Mouse (Mus musculus) layer of hippocampus, adult 2 months (tissue): ENCODE results near the gene Col4a2. TPM values are rescaled to one million over a fixed set of nuclear protein-coding genes. Genes with fewer than 3 reads are reported as not detected.

Source experiments
- DNase-seq, 2 experiments: peaks; one replicate each; pipeline ENCODE4 v3.0.0; 2022; ENCODE audit warnings: low spot score in 2 of 2
- H3K27ac ChIP-seq: fragments of 200-600 bp; 2 replicates; pipeline ENCODE4 v1.8.1; 2022
- H3K4me3 ChIP-seq: fragments of 200-600 bp; 2 replicates; pipeline ENCODE4 v1.8.1; 2022; ENCODE audit warnings: mild to moderate bottlenecking
- CTCF ChIP-seq: fragments of 200-600 bp; conservative IDR thresholded peaks from 2 replicates; pipeline ENCODE4 v1.8.1; 2022; ENCODE audit warnings: antibody characterized with exemption, mild to moderate bottlenecking, moderate library complexity
- total RNA-seq, 2 experiments: library from RNA; stranded (reverse); gene quantifications; 2 replicates each; pipeline ENCODE4 v1.2.3; 2021

Gene Col4a2
- total RNA-seq, 2 experiments from 2014 or later = 53.7 to 55.4 TPM

- peak overlapping the region; percentile 18; the same call in 1 of the 2 replicates for H3K27ac ChIP-seq
- DNase-seq = no peak
- TF ChIP-seq CTCF = no peak
- no peak overlapping the region for H3K4me3 ChIP-seq
These were observed 63.3 kb downstream of the Col4a2 start for GRCm38 (mm10) chr8:11375749-11376438.

DNA sequence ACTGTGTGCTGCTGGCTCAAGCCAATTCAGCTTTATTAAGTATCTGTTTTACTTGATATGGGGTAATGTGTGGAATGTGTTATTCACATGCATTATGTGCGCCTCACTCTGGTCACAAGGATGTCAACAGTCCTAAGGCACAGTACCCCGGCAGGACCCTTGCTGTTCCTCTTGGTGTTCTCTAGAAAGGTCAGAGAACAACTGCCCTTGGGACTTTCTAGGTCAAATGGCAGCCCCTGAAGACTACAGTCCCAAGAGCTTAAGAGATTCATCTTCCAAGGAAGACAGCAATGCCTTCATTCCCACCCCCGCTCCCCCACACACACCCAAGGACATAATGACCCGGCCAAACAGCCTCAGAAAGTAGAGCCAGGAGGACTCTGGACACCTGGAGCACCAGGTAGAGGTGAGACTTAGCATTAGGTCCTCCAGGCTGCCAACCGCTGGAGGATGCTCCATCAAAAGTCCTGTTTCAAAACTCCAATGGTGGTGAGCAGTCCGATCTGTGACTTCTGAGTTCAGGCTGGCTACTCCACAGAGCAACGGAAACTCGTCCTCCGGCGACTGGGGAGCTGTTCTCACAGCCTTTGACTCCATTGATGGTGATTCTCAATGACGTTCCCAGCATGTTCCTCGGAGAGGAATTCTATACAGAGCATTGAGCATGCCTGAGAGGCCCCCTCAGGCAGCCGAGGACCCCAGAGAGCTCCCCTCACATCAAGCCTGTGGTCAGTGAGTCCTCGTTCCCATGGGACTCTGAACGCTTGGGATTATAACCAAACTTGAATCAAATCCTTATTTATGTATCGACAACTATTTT lies 65.0 kb downstream of the Col4a2 start:
- no peak for DNase-seq
- TF ChIP-seq CTCF = no peak
- Histone ChIP-seq H3K27ac (no peak overlapping the region), H3K4me3 (no peak overlapping the region)

GRCm38 (mm10) chr8:11379590-11379989 lies 67.0 kb downstream of the Col4a2 start:
- H3K27ac ChIP-seq = no peak overlapping the region
- DNase-seq = no peak
- no peak for TF ChIP-seq CTCF
- no peak overlapping the region for H3K4me3 ChIP-seq

DNA sequence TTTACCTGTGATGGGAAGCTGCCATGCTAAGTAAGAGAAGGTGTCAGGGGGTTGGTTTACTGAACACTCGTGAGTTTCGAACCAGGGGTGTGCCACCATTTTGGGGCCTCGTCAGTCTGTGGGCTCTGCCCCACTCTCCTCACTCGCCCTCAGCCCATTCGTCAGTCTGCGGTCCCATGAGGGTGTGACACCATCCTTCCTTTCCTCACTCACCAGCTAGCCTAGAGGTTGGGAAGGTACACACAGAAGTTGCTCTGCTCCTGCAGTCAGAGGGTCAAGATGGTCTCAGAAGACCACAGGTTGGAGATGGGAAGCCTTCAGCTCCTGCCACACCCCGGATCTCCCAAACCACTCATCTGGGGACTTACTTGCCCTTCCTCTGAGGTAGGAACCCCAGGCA lies 68.9 kb downstream of the Col4a2 start:
- Histone ChIP-seq H3K27ac (peak overlapping the region; percentile 91), H3K4me3 (no peak overlapping the region)
- DNase-seq = no peak
- no peak for TF ChIP-seq CTCF

DNA sequence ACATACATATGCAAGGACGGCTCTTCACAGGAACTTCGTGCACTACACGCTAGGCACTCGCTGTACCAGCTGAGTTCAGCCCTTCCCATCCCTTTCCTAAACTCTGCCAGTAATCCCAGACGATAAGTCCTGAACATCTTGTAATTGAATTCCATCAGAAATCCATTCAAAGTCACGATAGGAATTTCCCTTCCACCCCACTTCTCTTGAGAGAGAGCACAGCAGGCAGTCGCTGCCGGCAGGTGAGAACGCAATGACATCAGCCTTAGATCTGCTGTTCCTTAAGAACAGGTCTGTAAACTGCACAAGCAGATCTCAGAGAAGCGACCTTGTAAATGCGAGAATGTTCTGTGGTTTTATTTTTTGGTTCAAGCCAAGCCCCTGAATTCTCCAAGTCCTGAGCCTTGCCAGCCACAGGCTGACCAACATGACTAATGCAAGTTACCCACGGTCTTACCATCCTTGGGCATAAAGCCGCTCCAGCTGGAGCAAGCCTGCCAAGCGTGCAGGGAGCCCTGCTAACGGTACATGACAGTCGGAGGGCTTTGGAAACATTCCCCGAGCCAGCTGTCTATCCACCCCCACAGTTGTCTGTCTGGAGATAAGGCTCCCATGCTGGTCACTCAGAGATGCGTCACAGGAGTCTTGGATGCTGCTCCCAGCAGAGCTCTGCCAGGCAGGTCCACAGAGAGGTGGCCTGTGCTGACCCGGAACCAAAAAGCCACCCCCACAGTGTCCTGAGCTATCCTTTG lies 69.6 kb downstream of the Col4a2 start:
- peak overlapping the region; percentile 4; the same call in 1 of the 2 replicates for H3K4me3 ChIP-seq
- peak overlapping the region; percentile 91 for H3K27ac ChIP-seq
- no peak for TF ChIP-seq CTCF
- peak; percentile 67 to 85 for DNase-seq

- TF ChIP-seq CTCF = no peak
- Histone ChIP-seq H3K27ac (peak overlapping the region; percentile 91; the same call in 1 of the 2 replicates), H3K4me3 (no peak overlapping the region)
- DNase-seq = peak in 1 of 2 experiments; percentile 57
These were observed 70.3 kb downstream of the Col4a2 start for GRCm38 (mm10) chr8:11382933-11383332.

DNA sequence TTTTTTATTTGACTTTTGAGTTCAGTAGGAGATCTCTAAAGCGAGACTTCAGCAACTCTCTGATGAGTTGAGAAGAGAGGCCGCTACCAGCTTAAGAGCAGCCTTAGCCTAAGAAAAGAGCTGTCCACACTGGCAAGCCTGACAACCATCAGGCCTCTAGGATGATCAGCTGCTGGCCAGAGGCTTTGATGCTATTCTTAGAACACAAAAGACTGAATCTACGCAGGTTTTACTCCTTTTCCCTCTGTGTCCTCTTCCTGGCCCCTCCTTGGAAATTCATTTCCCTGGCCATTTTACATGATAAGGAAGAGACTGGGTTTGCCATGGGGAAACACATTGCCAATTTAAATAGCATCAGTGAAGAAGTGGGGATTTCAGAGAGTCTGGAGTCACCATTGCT lies 70.8 kb downstream of the Col4a2 start:
- TF ChIP-seq CTCF = no peak
- Histone ChIP-seq H3K4me3 (no peak overlapping the region), H3K27ac (peak overlapping the region; percentile 91; the same call in 1 of the 2 replicates)
- DNase-seq = no peak

DNA sequence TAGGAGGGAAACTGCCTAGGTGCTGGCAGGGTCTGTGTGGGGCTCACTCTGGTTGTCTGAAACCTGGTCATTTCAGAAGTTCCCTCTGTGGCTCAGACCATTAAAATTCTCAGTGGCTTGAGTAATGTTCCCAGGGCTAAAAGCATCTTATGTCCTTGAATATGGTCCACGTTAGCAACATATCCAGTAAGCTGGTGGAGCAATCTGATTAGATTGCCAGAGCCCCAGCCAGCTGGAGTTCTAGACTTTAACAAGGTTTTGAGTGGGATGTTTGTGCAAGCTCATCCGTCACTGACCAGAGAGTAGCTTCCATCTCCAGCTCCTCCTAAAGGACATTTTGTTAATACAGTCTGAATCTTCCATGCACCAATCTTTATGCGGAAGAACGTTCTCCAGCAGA lies 72.2 kb downstream of the Col4a2 start:
- Histone ChIP-seq H3K27ac (peak overlapping the region; percentile 91), H3K4me3 (no peak overlapping the region)
- DNase-seq = no peak
- TF ChIP-seq CTCF = peak; percentile 37

GRCm38 (mm10) chr8:11385272-11385905 lies 72.8 kb downstream of the Col4a2 start:
- DNase-seq = no peak
- no peak overlapping the region for H3K4me3 ChIP-seq

GRCm38 (mm10) chr8:11387282-11387681 lies 74.7 kb downstream of the Col4a2 start:
- H3K27ac ChIP-seq = no peak overlapping the region
- no peak overlapping the region for H3K4me3 ChIP-seq
- TF ChIP-seq CTCF = no peak
- DNase-seq = no peak

More at GRCm38 (mm10) chr8:11385272-11385905, 72.8 kb downstream of the Col4a2 start:
- no peak for TF ChIP-seq CTCF
- H3K27ac ChIP-seq = peak overlapping the region; percentile 91

- Histone ChIP-seq H3K4me3 (no peak overlapping the region), H3K27ac (no peak overlapping the region)
- DNase-seq = no peak
- no peak for TF ChIP-seq CTCF
These were observed 76.9 kb downstream of the Col4a2 start for GRCm38 (mm10) chr8:11389275-11390050.

DNA sequence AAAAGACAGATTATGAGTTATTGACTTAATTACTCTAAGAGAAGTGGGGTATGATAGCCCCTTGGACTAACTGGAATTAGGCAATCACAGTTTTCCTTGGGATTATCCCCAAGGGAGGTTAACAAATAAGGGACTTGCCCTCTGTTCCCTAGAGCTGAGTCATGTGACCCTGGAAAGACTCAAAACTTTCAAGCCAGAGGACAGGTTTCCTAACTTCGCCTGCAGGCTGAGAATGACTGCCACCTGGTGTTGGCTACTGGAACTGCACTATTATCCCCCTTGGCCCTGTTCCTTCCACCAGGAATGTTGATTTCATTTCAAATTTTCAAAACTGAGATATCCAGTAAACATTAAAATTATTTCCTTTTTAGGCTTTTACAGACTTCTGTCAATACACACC lies 80.1 kb downstream of the Col4a2 start:
- peak; percentile 99 for TF ChIP-seq CTCF
- DNase-seq = peak in 1 of 2 experiments; percentile 69
- Histone ChIP-seq H3K4me3 (no peak overlapping the region), H3K27ac (0 out of 2 replicates have a peak overlapping the region, but pooled peaks have one; percentile 57)
